Mouse (Mus musculus): ENCODE data around the gene Slc12a7.

The Slc12a7 gene

GRCm38 (mm10) chr13:73709491-73709890, 23.4 kb upstream of the Slc12a7 start:
- no peak for TF ChIP-seq GATA4 (IDR thresholded peaks at IDR 0.05; ENCODE audit: insufficient replicate concordance, low read length)

DNA sequence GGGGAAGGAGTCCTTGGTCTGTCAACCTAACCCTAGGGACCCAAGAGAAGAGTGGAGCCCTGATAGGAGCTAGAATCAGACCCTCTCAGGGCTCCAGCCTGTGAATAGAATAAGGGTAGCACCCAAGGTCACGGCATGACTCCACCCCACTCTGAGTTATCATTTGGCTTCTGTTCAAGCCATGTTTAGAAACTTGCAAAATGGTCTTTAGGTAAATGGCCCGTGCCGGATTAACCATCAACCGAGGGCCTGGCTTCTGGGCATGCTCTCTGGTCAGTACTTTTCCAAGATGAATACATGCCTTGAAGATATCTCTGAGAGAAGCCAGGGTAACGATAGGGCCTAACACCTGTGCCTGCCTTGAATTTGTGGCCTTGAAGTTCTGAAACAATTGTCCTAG, 21.7 kb upstream of the Slc12a7 start:
- TF ChIP-seq GATA4 (IDR thresholded peaks at IDR 0.05; ENCODE audit: insufficient replicate concordance, low read length), result no peak

- TF ChIP-seq GATA4 (IDR thresholded peaks at IDR 0.05; ENCODE audit: insufficient replicate concordance, low read length), result no peak
Measured at GRCm38 (mm10) chr13:73711803-73712202, 21.1 kb upstream of the Slc12a7 start.

DNA sequence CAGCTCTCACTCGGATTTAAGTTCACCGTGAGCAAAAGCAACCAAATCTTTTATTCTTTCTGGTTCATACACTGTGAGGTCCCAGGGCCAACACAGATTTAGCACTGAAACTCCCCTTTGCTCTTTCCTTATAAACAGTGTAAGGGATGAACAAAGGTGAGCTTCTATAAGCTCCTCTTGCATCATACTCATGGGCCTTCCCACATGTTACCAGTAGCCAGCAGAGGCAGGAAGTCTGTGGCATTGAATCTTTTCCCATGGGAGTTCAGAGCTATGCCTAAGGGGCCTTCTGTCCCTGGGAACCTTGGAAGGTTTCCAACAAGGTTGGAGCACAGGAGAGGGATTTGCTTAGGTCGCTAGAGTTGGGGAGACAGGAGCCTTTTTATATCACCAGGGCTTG, 20.7 kb upstream of the Slc12a7 start:
- TF ChIP-seq GATA4 (IDR thresholded peaks at IDR 0.05; ENCODE audit: insufficient replicate concordance, low read length), result no peak

- TF ChIP-seq GATA4 (IDR thresholded peaks at IDR 0.05; ENCODE audit: insufficient replicate concordance, low read length), result no peak
Measured at GRCm38 (mm10) chr13:73713204-73713603, 19.7 kb upstream of the Slc12a7 start.

GRCm38 (mm10) chr13:73714020-73714419, 18.9 kb upstream of the Slc12a7 start:
- no peak for TF ChIP-seq GATA4 (IDR thresholded peaks at IDR 0.05; ENCODE audit: insufficient replicate concordance, low read length)

DNA sequence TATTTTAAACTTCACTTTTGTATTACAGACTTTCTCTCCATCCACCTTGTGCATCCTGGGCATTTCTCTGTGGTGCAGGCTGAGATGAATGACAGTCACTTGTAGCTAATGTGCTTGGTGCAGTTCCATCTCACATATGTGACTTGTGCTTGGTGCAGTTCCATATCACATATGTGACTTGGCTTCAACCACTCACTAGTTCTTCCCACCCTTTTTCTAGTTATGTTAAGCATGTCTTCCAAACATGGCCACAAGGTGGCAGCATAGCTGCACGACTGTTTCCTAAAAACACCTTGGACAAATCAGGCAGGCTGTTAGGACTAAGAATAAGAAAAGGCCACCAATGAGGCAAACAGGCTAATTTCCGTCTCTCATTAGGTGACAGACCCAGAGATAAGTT, 14.7 kb upstream of the Slc12a7 start:
- no peak for TF ChIP-seq GATA4 (IDR thresholded peaks at IDR 0.05; ENCODE audit: insufficient replicate concordance, low read length)

DNA sequence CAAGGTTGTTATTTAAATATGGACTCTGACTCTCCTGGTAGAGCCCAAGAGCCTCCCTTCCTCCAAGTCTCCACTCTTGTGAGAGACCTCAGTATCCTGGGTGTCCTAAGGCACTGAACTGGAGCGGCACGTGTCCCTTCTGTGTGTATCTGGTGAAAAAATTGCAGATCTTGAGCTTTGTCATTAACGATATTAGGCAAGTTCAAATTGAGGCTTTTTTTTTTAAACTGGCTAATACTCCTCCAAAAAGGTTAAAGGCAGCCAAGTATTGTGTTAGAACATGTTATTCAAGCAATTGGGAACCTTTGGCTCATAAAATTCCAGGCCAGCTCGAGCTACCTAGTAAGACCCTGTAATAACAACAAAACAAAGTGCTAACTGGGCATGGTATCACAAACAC, 12.7 kb upstream of the Slc12a7 start:
- TF ChIP-seq GATA4 (IDR thresholded peaks at IDR 0.05; ENCODE audit: insufficient replicate concordance, low read length), result no peak

GRCm38 (mm10) chr13:73723081-73723668, 9.7 kb upstream of the Slc12a7 start:
- TF ChIP-seq GATA4 (IDR thresholded peaks at IDR 0.05; ENCODE audit: insufficient replicate concordance, low read length), result no peak

DNA sequence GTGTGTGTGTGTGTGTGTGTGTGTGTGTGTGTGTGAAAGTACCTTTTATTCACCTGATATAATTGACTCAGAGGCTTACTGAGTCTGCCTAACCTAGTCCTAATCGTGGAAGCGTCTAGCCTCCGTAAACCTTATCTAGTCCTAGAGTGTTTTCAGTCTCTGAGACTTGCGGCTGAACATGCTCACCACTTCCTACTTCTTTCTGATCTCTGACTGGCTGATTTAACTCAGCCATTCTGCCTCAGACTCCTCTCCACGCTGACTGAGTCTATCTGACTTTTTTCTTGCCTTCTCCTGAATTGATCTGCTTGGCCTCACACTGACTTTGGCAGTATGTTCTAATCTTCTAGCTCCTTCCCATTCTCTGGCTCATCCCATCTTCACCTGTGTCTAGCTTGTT, 7.6 kb upstream of the Slc12a7 start:
- no peak for TF ChIP-seq GATA4 (IDR thresholded peaks at IDR 0.05; ENCODE audit: insufficient replicate concordance, low read length)

GRCm38 (mm10) chr13:73727621-73728025, 5.3 kb upstream of the Slc12a7 start:
- TF ChIP-seq GATA4 (IDR thresholded peaks at IDR 0.05; ENCODE audit: insufficient replicate concordance, low read length), result no peak; the same call in 1 of the 2 replicates

DNA sequence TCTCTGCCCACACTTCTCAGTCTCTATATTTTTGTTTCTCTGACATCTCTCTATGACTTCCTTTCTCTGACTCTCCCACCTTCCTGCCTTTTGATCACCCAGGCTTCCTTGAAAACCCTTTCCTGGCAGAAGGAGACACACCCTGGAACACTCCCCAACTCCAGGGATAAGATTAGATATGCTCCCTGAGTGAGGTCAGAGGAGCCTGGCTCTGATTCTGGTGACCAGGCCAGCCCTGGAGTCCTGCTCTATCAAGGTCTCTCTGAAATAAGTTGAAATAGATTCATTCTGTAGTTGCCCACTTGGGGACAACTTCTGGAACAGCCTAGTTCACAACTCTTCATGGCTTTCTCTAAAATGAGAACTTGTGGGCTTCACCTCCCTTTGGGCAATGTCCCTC, 4.3 kb upstream of the Slc12a7 start:
- TF ChIP-seq GATA4 (IDR thresholded peaks at IDR 0.05; ENCODE audit: insufficient replicate concordance, low read length), result peak; percentile 39; the same call in 1 of the 2 replicates

DNA sequence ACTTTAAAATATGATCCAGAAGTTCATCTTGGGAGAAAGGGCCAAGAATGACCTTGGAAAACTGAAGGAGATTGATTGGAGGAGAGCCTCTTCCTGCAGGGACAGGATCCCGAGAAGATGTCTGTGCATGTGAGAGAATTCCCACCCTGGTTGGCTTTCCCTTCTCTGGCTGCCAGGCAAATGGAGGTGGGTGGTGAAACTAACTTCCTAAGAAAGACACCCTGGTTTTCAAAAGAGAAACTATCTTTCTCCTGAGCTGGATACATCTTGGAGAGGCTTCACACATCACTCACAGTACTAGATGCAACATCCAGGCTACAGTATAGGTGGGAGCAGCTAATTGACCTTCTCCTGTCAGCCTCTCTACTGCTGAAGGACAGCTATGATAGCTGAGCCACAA, 2.0 kb upstream of the Slc12a7 start:
- no peak for TF ChIP-seq GATA4 (IDR thresholded peaks at IDR 0.05; ENCODE audit: insufficient replicate concordance, low read length)

GRCm38 (mm10) chr13:73732235-73732634, 659 bp upstream of the Slc12a7 start:
- no peak for TF ChIP-seq GATA4 (IDR thresholded peaks at IDR 0.05; ENCODE audit: insufficient replicate concordance, low read length)

DNA sequence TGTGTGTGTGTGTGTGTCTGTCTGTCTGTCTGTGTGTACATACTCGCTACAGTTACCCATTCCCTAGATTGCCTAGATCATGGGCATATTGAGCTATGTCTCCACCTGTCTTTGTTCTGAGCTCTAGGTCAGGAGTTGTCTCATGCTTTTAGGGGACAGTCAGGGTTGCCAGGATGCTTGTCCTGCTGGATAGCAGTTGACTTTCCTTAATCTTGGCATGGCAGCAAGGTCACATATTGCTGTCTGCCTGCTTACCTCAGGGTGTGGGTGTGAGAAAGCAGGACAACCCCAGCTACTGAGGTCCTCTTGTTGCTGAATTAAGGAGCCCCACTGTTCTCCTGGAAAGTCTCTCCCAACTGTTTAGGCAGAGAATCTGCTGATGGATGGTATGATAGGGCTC, 1.5 kb downstream of the Slc12a7 start:
- TF ChIP-seq GATA4 (IDR thresholded peaks at IDR 0.05; ENCODE audit: insufficient replicate concordance, low read length), result no peak

- TF ChIP-seq GATA4 (IDR thresholded peaks at IDR 0.05; ENCODE audit: insufficient replicate concordance, low read length), result no peak
Measured at GRCm38 (mm10) chr13:73735270-73735669, 2.4 kb downstream of the Slc12a7 start.

DNA sequence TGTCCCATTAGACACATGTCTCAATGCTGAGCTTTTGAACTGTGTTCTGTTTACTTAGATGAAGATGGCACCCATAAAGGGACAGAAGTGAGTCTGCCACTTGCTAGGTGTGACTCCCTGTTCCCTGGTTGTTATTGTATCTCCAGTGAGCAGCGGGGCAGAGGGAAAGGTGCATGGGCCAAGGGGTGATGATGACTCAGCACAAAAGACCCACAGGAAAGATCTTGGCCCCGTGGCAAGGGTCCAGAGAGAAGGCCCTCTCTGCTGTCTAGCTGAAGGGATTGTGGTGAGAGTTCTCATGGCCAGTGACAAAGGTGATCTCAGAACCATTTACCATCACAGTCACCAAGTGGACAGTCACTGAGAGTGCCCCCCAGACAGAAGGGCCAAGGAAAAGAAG, 3.0 kb downstream of the Slc12a7 start:
- TF ChIP-seq GATA4 (IDR thresholded peaks at IDR 0.05; ENCODE audit: insufficient replicate concordance, low read length), result no peak

Measured in liver, adult (tissue).